Mouse (Mus musculus) hindlimb bud, embryonic 11.5 days (tissue): Measurements from ENCODE around the gene Fam45a.
A peak's percentile ranks its signal among the peaks of the same experiment; 100 is the strongest.

Experiments
- DNase-seq: peaks from one replicate; pipeline ENCODE4 v3.0.0-alpha.2; 2012; ENCODE audit warnings: low read depth, low spot score; ENCODE audit errors: extremely low spot score

Gene Fam45a

DNA sequence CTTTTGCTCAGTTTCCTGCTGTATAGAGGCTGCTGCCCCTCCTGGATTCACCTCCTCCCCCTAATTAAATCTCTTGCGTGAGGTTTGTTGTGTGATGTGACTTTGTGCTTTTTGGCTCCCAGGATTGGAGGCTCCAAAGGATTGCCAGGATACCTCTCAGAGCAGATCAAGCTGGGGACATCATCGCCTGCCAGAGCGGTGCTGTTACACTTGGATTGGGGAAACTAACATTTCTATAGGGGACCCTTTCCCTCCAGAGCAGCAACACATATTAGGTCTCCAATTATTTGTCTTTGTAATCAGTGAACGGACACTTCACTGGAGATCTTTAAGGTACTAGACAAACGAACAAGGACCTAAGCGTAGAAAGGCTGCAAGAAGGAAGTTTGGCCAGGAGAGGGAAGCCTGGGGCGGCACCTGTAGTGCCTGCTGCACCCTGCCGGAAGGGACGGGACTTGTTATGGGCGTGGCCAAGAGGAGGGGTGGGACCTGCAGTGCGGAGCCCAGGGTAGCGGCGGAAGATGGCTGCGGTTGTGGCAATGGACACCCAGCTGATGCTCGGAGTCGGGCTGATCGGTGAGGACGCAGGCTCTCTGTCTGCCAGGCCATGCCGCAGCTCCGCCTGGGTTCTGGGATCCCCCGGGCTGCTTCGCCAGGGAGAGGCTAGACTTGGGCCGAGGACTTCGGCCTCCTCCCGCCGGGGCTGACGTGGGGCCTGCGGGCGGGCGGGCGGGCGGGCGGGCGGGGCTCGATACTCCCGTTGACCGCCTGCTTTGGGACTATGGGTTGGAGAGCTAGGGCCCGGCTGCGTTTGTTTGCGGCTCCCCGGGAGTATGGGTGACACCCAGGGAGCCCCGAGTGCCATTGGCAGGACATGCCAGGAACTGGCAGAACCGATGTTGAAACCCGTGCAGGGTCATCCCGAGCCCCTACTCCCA lies at the start of gene Fam45a:
Gene Fam45a (plus strand): TSS at position 488 of the 938 bp plus-strand sequence.
- peak; percentile 79 for DNase-seq

DNA sequence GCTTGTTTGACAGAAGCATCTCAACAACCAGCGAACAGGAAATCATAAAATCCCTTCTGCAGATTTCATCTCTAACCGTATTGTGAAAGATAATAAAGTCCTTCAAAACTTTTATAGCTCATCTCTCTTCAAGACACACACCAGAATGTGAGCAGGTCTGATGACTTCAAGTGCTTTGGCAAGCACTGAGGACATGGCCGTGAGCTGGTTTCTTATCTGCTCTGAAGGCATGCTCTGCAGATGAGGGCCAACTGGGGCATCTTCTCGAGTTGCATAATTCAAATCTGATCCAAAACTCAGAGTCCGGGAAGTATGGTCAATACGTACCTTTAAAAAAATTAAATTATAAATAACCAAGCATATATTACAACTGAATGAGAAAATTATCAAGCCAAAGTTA lies 38.0 kb upstream of the Fam45a start:
- no peak for DNase-seq

DNA sequence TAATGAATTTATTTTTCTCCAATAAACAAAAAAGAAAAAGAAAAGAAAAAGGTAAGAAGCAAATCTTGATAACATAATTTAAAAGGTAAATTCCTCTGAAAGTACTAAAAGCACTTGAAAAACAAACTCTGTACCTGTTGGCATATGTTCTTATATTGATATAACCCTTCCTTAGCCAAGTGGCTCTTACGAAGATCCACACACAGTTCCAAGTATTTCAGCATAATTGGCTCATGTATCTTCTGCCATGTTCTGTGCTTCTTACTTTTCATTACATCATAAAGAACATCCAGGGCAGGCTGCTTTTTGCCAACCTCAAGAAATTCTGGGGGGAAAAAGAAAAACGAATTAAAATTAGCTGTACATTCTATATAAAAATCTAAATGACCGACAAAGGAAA lies 29.4 kb upstream of the Fam45a start:
- DNase-seq, result no peak

DNA sequence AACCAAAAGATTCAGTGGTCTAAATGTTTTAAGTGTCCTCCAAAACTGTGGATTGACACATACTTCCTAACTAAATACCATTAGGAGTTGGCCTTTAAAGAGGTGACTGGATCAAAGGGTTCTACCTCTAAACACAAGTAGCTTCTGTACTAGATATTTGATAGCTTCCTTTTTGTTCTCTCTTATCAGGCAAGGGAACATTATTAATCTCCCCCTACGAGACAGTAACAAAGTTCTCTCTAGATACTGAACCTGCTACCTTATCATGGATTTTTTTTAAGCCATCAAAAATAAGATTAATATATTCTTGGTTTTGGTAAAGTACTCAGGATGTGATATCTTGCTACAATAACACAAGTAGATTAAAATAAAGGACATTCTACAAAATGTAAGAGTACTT lies 26.7 kb upstream of the Fam45a start:
- DNase-seq, result no peak

DNA sequence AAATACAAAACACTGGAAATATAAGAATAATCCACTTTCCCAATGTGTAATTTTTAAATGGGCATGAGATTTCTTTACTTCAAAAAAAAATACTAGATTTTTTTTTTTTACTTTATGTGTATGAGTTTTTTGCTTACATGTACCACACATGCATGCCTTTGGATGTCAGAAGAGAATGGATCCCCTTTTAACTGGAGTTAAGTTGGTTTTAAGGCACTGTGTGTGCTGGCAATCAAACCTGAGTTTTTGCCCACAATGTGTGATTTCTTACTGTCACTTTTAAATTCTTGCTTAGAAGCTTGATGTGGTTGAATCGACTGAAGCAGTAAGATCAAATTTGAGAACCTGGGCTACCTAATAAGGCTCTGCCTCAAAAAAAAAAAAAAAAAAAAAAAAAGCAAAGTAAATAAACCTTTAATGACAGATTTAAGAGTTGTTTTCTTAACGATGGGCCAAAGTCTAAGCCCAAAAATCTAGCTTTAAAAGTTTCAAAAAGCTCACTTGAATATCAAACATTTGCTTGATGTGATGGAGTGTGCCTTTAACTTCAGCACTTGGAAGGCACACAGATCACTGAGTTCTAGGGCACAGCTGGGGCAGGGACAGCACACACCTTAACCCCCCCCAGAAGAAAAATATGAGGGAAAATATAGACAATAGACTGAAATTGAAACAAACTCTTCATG lies 23.8 kb upstream of the Fam45a start:
- no peak for DNase-seq

DNA sequence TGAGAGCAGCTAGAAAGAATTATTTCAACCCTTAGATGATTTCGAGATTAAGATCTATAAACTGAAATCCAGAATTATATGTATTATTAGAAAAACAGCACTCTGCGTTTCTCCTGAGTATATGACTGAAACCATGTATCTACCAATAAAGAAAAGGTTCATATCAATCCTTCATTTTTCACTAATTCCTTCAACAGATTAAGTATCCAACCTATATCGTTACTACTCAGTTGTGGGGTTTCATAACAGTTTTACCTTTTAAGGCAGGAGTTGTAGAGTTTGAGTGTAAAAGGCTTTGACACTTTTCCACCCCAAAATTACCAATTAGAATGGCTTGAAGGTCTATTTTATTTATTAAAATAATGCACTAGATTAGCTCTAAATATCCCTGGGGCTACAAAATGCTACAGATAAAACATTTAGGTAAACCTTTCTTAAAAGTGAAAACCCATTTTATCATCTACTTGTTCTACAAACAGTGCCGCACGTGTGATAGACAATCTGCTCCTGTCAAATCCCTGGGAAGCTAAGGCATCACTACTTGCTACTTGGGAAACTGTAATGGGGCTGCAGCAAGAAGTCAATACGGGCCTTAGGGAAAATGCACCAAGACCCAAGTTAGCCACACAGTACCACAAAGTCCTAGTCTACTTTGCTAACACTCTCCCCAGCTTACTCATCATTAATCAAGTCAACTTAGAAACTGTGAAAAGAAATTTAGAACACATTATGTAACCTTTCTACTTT lies 23.0 kb upstream of the Fam45a start:
- DNase-seq, result no peak

DNA sequence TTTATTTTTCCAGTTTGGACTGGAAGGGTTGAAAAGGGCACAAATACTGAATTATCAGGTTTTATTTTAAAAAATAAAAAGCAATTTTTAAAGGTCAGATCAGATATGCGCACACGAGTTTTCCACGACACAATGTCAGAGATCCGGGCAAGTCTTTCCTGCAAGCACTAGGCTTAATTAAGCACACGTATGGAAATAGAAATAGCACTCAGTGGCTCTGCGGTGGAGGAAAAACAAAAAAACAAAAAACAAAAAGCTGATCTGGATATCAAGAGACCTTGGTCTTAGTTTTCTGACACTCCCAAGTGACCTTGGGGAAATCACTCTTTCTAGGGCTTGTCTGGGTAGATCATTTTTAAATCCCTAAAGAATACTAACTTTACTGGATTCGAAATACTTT lies 21.9 kb upstream of the Fam45a start:
- no peak for DNase-seq

DNA sequence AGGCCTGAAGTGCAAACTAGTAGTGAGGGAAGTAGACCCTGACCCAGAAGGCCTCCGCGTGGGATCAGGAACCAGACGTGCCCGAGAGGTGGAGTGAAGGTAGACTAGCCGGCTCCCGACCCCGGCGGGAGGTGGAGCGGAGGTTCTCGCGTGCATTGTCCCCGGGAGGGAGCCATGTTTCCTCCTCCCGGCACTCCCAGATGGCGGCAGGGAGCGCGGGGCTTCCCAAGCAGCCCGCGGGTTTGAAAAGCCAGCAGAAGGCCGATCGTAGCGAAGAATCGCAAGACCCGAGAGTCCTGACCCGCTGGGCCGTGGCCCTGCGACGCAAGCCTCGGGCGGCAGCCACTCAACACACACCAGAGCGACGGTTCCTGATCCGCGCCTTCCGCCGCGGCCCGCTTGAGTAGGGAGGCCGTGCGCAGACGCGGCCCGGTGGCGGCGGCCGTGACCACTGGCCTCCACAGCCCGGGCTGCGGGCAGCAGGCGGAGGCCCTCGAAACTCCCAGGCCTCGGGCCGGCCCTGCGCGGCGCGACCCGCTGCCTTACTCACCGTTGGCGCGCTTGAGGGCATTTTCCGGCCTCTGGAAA lies 21.4 kb upstream of the Fam45a start:
- no peak for DNase-seq

DNA sequence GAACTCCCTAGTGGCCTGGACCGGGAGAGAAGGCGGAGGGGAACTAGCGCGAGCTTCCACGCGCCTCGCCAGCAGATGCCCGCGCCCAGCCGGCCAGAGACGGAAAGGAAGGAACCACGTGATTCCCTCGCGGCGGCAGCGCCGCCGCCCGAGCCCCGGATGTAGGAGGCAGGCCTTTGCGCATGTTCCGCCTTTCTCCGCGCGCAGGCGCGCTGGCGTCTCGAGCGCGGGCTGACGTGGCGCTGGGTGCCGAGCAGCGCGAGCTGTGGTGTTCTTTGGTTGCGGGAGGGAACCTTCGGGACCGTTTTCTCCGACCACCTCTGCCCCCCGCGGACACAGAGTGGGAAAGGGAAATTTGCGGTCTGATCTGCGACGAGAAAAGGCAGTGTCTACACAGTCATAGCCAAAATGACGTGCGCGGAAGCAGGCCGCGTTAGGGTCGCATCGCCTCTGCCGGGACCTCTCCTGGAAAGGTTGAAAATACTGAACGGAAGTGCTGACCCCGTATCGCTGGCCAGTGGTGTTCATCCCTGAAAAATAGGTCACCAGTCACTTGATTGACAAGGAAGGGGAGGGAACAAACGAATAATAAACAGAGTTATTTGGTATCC lies 20.7 kb upstream of the Fam45a start, which contains the start of gene Eif3a:
Gene Eif3a (minus strand): TSS at position 108 of the 611 bp plus-strand sequence.
- DNase-seq, result peak; percentile 84

DNA sequence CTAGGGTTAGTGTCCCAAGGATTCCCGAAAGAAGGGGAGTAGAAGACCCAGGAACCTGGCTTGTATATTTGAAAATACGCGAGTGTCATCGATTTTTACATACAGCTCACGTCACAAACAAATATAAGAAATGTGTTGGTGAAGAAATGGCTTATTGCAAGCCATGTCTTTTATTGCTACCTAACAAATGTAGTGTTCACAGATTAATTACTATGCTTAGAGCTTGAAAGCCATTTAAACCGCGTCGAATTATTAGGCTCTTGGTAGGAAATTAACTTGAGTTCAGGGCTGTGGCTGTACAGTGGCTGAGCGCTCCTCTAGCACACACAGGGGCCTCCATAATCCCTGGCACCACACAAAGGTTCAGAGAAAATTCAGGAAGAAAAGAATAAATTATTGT lies 20.2 kb upstream of the Fam45a start:
- no peak for DNase-seq

DNA sequence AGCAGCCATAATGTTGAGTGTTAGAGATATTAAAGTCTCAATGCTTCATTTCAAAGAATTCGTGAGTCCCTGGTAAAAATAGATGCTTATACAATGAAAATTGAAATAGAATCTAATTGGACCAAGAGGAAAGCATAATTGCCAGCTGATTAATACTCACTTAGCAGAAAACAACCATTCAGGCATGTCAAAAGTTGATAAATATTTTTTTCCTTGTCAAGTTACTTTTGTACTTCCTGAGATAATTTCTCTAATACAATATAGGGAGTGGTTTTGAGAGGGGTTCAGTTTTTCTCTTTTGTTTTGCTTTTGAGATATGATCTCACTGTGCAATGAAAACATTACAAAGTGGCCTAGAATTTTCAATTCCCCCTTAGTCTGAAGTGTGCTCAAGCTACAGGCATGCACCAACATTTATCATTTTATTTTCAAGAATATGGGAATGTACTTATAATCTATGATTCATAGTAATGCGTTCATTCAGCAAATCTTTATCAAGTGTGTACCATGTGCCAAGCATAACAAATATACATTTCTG lies 18.1 kb upstream of the Fam45a start:
- DNase-seq, result no peak

DNA sequence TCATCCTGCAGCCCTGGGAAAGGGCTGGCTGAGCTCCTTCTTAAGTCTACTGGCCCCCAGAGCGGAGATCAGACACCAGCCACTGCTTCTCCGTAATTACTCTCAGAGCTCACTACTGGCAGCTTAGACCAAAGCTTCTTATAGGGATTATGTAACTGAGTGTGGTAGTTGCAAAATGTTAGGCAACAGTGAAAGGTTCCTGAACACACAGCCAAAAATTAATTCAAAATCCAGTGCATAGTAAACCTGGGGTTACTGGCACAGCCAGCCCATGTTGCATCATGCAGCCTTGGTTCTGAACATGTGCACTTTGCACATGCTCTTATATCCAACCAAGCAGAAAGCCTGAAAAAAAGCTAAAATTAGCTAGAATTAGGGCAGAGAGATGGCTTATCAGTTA lies 16.1 kb upstream of the Fam45a start:
- DNase-seq, result no peak

DNA sequence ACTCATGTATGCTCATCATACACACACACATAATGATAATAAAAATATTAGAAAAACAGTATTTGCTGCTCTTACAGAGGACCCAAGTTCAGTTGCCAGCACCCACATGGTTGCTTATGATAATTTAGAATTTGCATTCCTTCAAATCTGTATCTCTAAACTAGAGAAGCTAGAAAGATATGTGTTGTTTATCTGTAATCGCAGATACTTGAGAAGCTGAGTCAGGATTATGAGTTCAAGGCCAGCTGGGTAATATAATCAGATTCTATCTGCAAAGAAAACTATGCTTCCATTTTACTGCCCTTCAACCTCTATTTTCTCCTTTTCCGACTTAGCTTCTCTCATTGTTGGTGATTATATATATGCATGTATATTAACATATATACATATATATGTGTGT lies 14.0 kb upstream of the Fam45a start:
- DNase-seq, result no peak

DNA sequence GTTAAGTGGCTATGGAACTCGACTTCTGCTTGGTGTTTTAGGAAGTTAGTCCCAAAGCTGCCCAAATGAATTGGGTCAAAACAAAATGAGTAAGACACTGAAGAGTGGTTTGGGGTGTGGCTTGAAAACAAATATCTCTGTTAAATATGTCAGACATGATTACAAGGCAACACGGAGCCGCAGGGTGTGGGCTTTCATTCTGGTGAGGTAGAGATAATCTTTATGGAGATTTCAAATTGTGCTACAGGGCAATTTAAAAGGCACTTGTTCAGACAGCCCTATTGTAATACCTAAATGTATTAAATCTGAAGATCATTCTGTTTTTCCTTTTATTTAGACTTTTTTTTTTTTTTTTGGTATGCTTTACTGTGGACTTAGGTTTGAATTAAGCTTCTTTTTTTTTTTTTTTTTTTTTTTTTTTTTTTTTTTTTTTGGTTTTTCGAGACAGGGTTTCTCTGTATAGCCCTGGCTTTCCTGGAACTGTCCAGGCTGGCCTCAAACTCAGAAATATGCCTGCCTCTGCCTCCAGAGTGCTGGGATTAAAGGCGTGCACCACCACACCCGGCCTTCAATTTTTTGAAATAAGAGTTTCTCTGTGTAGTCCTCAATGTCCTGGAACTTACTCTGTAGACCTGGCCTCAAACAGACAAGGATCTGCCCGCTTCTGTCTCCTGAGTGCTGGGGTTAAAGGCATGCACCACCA lies 11.4 kb upstream of the Fam45a start:
- DNase-seq, result no peak

DNA sequence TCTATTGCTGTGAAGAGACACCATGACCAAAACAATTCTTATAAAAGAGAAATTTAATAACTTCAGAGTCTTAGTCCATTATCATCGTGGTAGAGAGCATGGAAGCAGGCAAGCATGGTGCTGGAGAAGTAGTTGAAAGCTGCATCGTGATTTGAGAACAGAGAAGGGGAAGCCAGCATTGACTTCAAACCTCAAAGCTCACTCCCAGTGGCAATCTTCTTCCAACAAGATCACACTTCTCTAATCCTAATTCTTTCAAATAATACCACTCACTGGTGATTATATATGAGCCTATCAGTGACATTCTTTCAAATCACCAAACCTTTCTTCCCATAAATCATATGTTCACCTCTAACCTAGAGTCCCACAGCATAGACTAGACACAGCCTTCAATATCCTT lies 6.5 kb upstream of the Fam45a start:
- DNase-seq, result no peak

DNA sequence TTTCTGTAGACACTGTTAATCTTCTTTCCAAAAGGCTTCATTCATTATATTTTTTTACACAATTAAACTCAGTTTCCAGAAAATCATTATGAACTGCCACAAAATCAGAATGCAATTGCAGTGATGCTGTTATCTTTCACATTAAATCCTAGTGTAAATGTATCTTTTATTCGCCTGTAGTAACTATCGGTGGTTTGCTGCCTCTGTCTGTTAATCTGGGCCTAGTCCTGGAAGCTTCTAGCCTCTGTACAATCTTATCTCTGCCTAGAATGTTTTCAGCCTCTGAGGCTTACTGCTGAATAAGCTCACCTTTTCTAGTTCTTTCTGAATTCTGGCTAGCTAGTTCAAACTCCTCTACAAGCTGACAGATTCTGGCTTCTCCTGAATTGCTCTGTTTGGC lies 1.5 kb upstream of the Fam45a start:
- DNase-seq, result no peak

DNA sequence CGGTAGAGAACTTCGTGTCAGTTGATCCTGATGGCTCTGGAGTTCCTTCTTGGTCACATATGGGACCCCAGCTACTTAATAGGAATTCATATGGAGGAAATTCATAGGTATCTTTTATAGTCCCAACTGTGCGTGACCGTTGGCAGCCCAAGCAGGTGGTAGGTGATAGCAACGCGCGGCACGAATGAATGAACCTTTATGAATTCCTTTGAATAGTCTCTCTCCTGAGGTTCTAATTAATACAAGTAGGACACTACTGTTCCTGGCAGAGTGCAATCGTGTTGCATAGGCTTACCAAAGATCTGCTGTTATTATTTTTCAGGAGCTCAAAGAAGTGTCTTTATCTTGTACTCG lies 628 bp downstream of the Fam45a start:
- no peak for DNase-seq

DNA sequence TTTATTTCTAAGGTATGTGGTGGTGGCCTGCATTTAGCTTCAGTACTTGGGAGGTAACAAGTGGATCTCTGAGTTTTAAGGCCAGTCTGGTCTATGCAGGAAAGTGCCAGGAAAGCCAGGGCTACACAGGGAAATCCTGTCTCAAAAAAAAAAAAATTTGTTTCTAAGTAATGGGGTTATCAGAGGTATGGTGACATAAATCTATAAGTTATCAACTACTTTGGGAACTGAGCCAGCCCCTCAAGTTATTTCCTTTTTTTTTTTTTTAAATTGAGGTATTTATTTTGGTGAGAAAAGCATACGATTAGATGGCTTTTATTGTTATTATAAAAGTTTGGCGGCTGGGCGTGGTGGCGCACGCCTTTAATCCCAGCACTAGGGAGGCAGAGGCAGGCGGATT lies 1.7 kb downstream of the Fam45a start:
- no peak for DNase-seq

DNA sequence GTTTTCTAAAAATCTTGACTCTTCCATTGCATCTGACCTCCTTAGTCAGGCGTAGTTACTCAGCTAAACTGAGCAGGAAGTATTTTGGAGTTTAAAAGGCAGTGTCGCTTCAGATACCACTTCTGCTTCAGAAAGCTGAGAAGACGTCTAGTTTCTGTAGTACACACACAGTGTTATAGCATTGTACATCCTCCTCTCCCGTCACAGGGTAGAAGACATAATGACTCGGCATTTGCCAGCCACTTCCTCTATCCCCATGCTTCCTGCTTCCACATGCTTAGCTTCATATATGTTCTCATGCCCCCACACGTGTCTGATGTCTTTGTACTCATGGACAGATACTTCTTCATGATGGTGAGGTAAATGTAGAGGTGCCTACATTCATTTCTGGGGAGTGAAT lies 7.3 kb downstream of the Fam45a start:
- no peak for DNase-seq

DNA sequence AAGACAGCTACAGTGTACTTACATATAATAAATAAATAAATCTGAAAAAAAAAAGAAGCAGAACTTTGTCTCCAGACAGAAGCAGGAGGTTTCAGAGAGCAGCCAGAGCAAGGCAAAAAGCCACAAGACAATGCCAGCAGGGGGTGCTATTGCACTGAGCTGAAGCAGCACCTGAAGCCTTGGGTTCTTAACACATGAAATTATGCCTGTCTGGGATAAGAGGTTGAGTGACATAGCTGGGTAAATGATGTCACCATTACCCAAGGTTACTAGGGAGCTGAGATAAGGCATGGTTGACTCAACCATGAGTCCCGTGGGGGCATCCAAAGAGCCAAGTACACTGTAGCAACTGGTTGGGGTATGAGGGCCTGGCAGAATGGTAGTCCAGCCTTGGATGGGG lies 26.4 kb downstream of the Fam45a start:
- DNase-seq, result peak; percentile 33
